Mouse (Mus musculus) G1E (cell line): ENCODE results near the gene Prelp. TPM values are rescaled to one million over a fixed set of nuclear protein-coding genes. Genes with fewer than 3 reads are reported as not detected.

Experiments
- ATAC-seq: 2 replicates; pipeline ENCODE4 v1.8.0; 2016; ENCODE audit warnings: mild to moderate bottlenecking; ENCODE audit not compliant: insufficient number of reproducible peaks, poor library complexity, low FRiP score, severe bottlenecking; ENCODE audit errors: extremely low read depth
- DNase-seq: peaks from one replicate; pipeline ENCODE4 v3.0.0; 2012; ENCODE audit warnings: low spot score
- H3K27me3 ChIP-seq: 2 replicates; pipeline ENCODE4 v1.6.1; 2012; ENCODE audit warnings: mild to moderate bottlenecking, low read length, inconsistent platforms; ENCODE audit not compliant: insufficient read depth
- H3K36me3 ChIP-seq: replicated peaks from 2 replicates; pipeline ENCODE3; 2012; ENCODE audit warnings: mild to moderate bottlenecking, inconsistent platforms
- H3K4me1 ChIP-seq: 2 replicates; pipeline ENCODE4 v1.6.1; 2012; ENCODE audit warnings: low read depth, low read length, inconsistent platforms, mixed read lengths; ENCODE audit not compliant: insufficient read depth
- H3K4me3 ChIP-seq: 2 replicates; pipeline ENCODE4 v1.5.1; 2012; ENCODE audit warnings: low read depth, mild to moderate bottlenecking, inconsistent platforms, low read length, moderate library complexity, mixed read lengths
- H3K9me3 ChIP-seq: replicated peaks from 2 replicates; pipeline ENCODE4 v1.6.1; 2012; ENCODE audit warnings: inconsistent platforms
- CTCF ChIP-seq: IDR thresholded peaks from 2 replicates; pipeline ENCODE4 v1.5.1; 2012; ENCODE audit warnings: low read depth, low read length, inconsistent platforms, mixed read lengths
- GATA1 ChIP-seq: IDR thresholded peaks from 2 replicates; pipeline ENCODE4 v1.6.1; 2012; ENCODE audit warnings: borderline replicate concordance, low read length, inconsistent platforms, mixed read lengths
- GATA2 ChIP-seq: IDR thresholded peaks from 2 replicates; pipeline ENCODE4 v1.6.1; 2012; ENCODE audit warnings: low read depth, low read length, inconsistent platforms, borderline replicate concordance
- POLR2AphosphoS5 ChIP-seq: IDR thresholded peaks from 2 replicates; pipeline ENCODE4 v1.6.1; 2012; ENCODE audit warnings: low read depth, low read length, inconsistent platforms; ENCODE audit not compliant: insufficient replicate concordance
- TAL1 ChIP-seq: conservative IDR thresholded peaks from 2 replicates; pipeline ENCODE4 v1.6.1; 2012; ENCODE audit warnings: low read depth, low read length, inconsistent platforms, mixed read lengths
- polyA plus RNA-seq: library from polyadenylated mRNA; stranded (reverse); fragments of >175 nt; gene quantifications from 2 replicates; pipeline ENCODE4 v1.2.3, GENCODE M21; 2012
- total RNA-seq, 2 experiments: library from RNA; stranded (forward) in 1 of 2; stranded (reverse) in 1 of 2; fragments of 200-1000 nt in 1 of 2; fragments of >200 nt in 1 of 2; fragmentation: Nextera tagmentation in 1 of 2; gene quantifications; 2 replicates each; pipeline ENCODE4 v1.2.3; 2014 to 2017

Prelp gene
- total and polyA plus RNA-seq, 3 experiments, result 0.10 to 0.11 TPM; not detected in 1

DNA sequence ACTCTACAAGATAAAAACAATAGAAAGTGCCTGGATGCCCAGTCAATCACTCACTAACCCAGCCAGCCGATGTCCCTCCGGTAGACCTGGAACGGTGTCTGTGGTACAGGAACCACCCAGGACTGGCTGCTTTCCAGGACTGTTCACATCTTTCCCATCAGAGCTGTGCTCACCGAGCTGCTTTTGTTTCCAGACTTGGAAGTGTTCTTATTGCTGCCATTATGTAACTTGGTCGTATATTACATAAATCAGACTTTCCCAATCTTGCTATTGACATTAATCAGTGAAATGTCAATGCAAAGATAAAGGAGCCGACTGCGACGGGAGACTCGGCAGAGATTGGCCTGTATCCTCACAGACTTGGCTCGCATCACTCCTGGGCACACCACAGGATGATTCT, 50.0 kb downstream of the Prelp start:
- H3K27me3 ChIP-seq, result peaks cover 28% of the 10 kb centered on the region
- H3K9me3 ChIP-seq, result no peaks in the 10 kb centered on the region
- no peaks in the 10 kb centered on the region for H3K36me3 ChIP-seq
- H3K4me1 ChIP-seq, result peaks cover 16% of the 10 kb centered on the region; the same call in 1 of the 2 replicates
- DNase-seq (no peak), ATAC-seq (no peak)
- no peak for TF ChIP-seq TAL1
- TF ChIP-seq POLR2AphosphoS5, result no peak
- TF ChIP-seq GATA2, result no peak
- TF ChIP-seq GATA1, result no peak
- no peak for TF ChIP-seq CTCF
- H3K4me3 ChIP-seq, result no peak overlapping the region

DNA sequence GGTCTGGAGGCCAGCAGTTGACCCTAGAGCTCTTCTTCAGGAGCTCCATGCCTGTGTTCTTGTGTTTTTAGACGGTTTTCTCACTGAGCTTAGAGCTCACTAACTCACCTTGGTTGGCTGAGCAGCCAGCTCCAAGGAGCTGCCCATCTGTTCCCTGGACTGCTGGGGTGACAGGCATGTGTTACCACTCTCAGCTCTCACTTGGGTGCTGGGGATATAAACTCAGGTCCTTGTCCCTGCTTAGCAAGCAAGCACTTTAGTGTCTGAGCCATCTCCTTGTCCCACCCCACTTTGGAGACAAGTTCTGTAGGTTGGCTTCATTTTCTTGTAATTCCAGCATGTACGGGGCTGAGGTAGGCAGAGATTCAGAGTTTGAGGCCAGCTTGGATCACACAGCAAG, 52.0 kb downstream of the Prelp start:
- no peak for DNase-seq
- Histone ChIP-seq H3K9me3 (no peaks in the 10 kb centered on the region), H3K4me1 (peaks cover 4% of the 10 kb centered on the region; the same call in 1 of the 2 replicates), H3K27me3 (peaks cover 19% of the 10 kb centered on the region), H3K36me3 (no peaks in the 10 kb centered on the region), H3K4me3 (no peak overlapping the region)
- no peak for ATAC-seq
- no peak for TF ChIP-seq CTCF
- no peak for TF ChIP-seq TAL1

DNA sequence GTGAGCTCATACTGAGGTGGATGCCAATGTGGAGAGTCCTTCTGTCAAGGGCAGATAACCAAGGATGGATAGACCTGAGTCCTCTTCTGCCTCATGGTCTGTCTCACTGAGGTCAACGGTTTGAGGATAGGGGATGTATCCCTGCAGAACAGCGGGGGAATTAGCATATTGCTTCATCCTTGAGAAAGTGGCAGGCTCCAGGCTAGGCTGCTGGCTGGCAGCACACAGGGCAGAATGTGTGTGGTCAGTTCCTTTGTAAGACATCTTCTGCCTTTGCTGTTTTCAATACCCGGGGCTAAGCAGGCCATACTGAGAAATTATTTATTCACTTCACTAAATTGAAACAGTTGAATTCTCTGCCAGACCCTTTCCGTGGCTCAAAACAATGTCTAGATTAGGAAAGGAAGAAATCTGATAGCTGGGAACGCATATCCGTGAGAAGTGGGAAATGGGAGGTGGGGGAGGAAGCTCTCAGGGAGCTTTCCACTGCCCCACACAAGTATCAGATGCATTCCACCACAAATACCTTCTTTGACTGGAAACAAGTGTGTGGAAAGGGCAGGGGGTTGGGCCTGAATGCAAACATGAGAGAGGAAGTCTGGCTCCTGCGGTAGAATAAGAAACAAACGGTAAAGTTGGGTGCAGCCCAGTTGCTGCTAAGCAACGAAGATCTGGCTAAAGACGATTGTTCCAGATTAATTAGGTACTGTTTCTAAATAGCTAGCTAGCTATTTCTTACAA, 57.8 kb downstream of the Prelp start:
- H3K36me3 ChIP-seq, result no peaks in the 10 kb centered on the region
- H3K4me1 ChIP-seq, result peaks cover 11% of the 10 kb centered on the region
- DNase-seq (no peak), ATAC-seq (no peak)
- TF ChIP-seq CTCF, result no peak
- TF ChIP-seq TAL1, result no peak
- TF ChIP-seq GATA1, result no peak
- TF ChIP-seq POLR2AphosphoS5, result no peak
- no peak for TF ChIP-seq GATA2
- H3K27me3 ChIP-seq, result peaks cover 30% of the 10 kb centered on the region
- no peaks in the 10 kb centered on the region for H3K9me3 ChIP-seq
- no peak overlapping the region for H3K4me3 ChIP-seq

- DNase-seq (no peak), ATAC-seq (no peak)
- Histone ChIP-seq H3K4me3 (no peak overlapping the region), H3K36me3 (no peaks in the 10 kb centered on the region), H3K9me3 (no peaks in the 10 kb centered on the region), H3K27me3 (peaks cover 51% of the 10 kb centered on the region), H3K4me1 (peaks cover 22% of the 10 kb centered on the region)
- TF ChIP-seq GATA2, result no peak
- TF ChIP-seq TAL1, result no peak
- no peak for TF ChIP-seq POLR2AphosphoS5
- no peak for TF ChIP-seq CTCF
- TF ChIP-seq GATA1, result no peak
Measured at GRCm38 (mm10) chr1:133861028-133861427, 60.2 kb downstream of the Prelp start.

Other genes with a start within 250 kb of the Prelp start
- gene Lax1, start 231.3 kb downstream of the Prelp start, total RNA-seq (2014; fragmentation: Nextera tagmentation), result 0.39 TPM in 1 of 2 replicates, not detected in the other
- 0.16 and 0.17 TPM in 2 replicates for gene Lax1, start 231.3 kb downstream of the Prelp start, total RNA-seq (2017)
- gene Lax1, start 231.3 kb downstream of the Prelp start, polyA plus RNA-seq, result not detected in 2 replicates
- 274 and 278 TPM in 2 replicates for gene Atp2b4, start 120.4 kb downstream of the Prelp start, total RNA-seq (2014; fragmentation: Nextera tagmentation)
- 32.2 and 34.0 TPM in 2 replicates for gene Atp2b4, start 120.4 kb downstream of the Prelp start, total RNA-seq (2017)
- gene Atp2b4, start 120.4 kb downstream of the Prelp start, polyA plus RNA-seq, result 69.4 and 85.7 TPM in 2 replicates
- not detected in 2 replicates for gene Optc, start 13.4 kb downstream of the Prelp start, total RNA-seq (2014; fragmentation: Nextera tagmentation)
- gene Optc, start 13.4 kb downstream of the Prelp start, total RNA-seq (2017), result 0.12 TPM in 1 of 2 replicates, not detected in the other
- not detected in 2 replicates for gene Optc, start 13.4 kb downstream of the Prelp start, polyA plus RNA-seq
- gene Fmod, start 115.8 kb upstream of the Prelp start, total RNA-seq (2014; fragmentation: Nextera tagmentation), result not detected in 2 replicates
- gene Fmod, start 115.8 kb upstream of the Prelp start, total RNA-seq (2017), result 0.16 TPM in 1 of 2 replicates, not detected in the other
- not detected in 2 replicates for gene Fmod, start 115.8 kb upstream of the Prelp start, polyA plus RNA-seq
- 14.3 and 25.7 TPM in 2 replicates for gene Btg2, start 157.7 kb upstream of the Prelp start, total RNA-seq (2014; fragmentation: Nextera tagmentation)
- 12.3 and 13.5 TPM in 2 replicates for gene Btg2, start 157.7 kb upstream of the Prelp start, total RNA-seq (2017)
- 2.3 and 4.6 TPM in 2 replicates for gene Btg2, start 157.7 kb upstream of the Prelp start, polyA plus RNA-seq
- not detected in 2 replicates for gene Chit1, start 189.8 kb upstream of the Prelp start, total RNA-seq (2014; fragmentation: Nextera tagmentation)
- not detected in 2 replicates for gene Chit1, start 189.8 kb upstream of the Prelp start, total RNA-seq (2017)
- gene Chit1, start 189.8 kb upstream of the Prelp start, polyA plus RNA-seq, result not detected in 2 replicates